Mouse (Mus musculus): ENCODE measurements around the gene Gabrb3. TPM values are rescaled to one million over a fixed set of nuclear protein-coding genes. Genes with fewer than 3 reads are reported as not detected.

The Gabrb3 gene
- polyA plus RNA-seq (2017; shearing (Covaris generic)) = not detected

DNA sequence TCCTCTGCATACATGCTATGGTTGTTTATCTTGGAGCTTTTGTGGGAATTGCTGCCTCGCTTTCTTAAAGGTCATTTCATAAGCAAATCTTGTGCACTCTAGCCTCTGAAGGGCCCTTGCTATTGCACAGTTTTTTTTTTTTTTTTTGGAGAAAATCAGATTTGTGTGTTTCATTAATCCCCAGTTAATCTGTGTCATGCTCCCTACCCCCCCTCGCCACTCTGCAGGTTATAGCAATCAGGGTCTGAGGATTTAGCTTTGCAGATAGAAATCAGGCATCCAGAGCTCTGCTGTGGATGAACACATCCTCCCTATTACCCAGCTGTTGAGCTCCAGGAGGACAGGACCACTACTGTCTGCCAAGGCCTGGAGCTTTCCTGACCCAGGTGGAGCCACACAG, at the start of gene Gabrb3:
Gene Gabrb3, plus strand, starts transcription at position 301 of the 400 bp plus-strand sequence.

DNA sequence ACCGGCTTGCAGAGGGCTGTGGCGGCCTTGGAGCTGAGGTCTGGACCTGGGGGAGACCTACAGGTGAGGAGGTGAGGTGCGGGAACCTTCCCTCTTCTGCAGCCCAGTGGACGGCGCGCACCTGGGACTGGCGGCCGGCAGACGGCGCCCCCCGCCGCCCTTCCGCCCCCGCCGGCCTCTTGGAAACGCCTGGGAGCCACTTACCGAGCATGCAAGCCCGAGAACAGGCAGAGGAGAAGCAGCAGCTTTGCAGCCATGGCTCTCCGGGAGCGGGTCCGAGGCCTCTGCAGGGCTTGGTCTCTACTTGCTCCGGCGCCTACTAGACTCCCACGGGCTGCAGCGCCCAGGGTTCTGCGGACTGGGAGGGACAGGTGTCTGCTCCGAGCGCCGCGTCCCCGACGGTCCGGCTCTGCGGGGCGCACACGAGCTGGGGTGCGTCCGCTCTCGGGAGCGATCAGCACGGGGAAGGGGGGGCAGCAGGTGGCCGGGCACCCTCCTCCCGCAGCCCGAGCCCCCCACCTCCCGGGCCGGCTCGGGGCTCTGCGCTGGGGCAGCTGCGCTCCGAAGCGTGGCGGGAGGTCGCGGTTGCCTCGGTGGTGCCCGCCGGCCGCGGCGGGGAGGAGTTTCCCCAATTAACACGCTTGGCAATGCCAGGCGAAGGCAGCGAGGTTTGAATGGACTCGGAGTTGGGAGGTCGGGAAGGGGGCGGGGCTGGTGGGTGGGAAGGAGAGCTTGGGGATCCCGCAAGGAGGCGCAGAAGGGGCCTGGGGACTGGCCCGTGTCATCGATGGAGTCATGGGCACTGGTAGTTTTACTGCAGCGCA, 32.8 kb upstream of the Gabrb3 start, which contains the start of gene Gabrg3:
Gene Gabrg3, minus strand, starts transcription at position 672 of the 824 bp plus-strand sequence.

GRCm38 (mm10) chr7:57509681-57510141, 90.2 kb downstream of the Gabrb3 start, which contains the start of gene Gabra5:
Gabra5 (minus strand) TSS chr7:57510059.

Other genes with a start within 250 kb of the Gabrb3 start
- 0.02 TPM for gene Gabrg3, start 32.5 kb upstream of the Gabrb3 start, polyA plus RNA-seq (2017; shearing (Covaris generic))
- not detected for gene Gabra5, start 90.4 kb downstream of the Gabrb3 start, polyA plus RNA-seq (2017; shearing (Covaris generic))

Data from CD4-positive, CD25-positive, alpha-beta regulatory T cell (primary cell).